Mouse (Mus musculus) megakaryocyte, embryonic 14.5 days (primary cell): ENCODE measurements at regions not wholly inside any gene's neighbourhood (a gene's known extent, or its start where the extent isn't known, plus 50 kb on each side); places are given as distances from the start of the nearest gene placed in this dataset.

Experiments
- FLI1 ChIP-seq: IDR thresholded peaks from 2 replicates; pipeline ENCODE4 v1.6.1; 2012; ENCODE audit warnings: low read length, inconsistent platforms, mixed read lengths
- GATA1 ChIP-seq: IDR thresholded peaks from 3 replicates; pipeline ENCODE4 v1.6.1; 2012; ENCODE audit warnings: mixed read lengths, low read length, inconsistent platforms, borderline replicate concordance

- TF ChIP-seq GATA1 (no peak), FLI1 (no peak)
These were observed 99.4 kb upstream of the Pkn2 start for GRCm38 (mm10) chr3:142981221-142981620.
